Mouse (Mus musculus) left cerebral cortex, postnatal 25 days (tissue): Measurements from ENCODE around the gene Syt2. TPM values are rescaled to one million over a fixed set of nuclear protein-coding genes. Genes with fewer than 3 reads are reported as not detected.
A peak's percentile ranks its signal among the peaks of the same experiment; 100 is the strongest.

Source experiments
- DNase-seq, 2 experiments: peaks; one replicate each; pipeline ENCODE4 v3.0.0; 2022; ENCODE audit warnings: low spot score in 2 of 2, mixed read lengths in 1 of 2
- intact Hi-C: fragments of 180-260 bp; cut with DNase I; formaldehyde crosslinking; loops from one replicate; pipeline ENCODE4 v1.15.1; 2025
- total RNA-seq, 2 experiments: library from RNA; stranded (reverse); gene quantifications; 2 replicates each; pipeline ENCODE4 v1.2.3; 2021

The Syt2 gene
- total RNA-seq, 2 experiments from 2014 or later, result 42.8 to 49.3 TPM

- intact Hi-C loops, result loop anchor here (10.0 kb wide), 1 partner anchor 309 kb away; the partner anchor contains the start of gene Ppp1r12b
- no peak for DNase-seq
Measured at GRCm38 (mm10) chr1:134645408-134646200, 873 bp upstream of the Syt2 start.

DNA sequence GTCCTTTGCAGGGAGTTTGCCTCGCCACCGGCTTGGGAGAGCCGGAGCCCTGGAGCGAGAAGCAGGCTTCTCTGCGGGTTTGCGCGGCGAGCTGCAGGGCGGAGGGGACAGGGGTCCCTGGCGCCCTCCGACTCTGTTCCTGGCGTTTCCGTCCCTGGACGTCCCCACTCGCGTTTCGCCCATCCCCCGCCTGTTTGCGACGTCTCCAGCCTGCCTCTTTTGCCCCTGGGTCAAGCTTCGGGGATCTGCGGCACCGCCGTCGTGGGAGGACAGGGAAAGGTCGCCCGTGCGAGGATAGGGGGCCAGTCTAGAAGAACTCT is 446 bp downstream of the Syt2 start:
- intact Hi-C loops, result loop anchor here (10.0 kb wide), 1 partner anchor 308 kb away; the partner anchor contains the start of gene Ppp1r12b
- no peak for DNase-seq

GRCm38 (mm10) chr1:134647591-134647990 is 1.1 kb downstream of the Syt2 start:
- no peak for DNase-seq
- intact Hi-C loops, result loop anchor here (10.0 kb wide), 1 partner anchor 307 kb away; the partner anchor contains the start of gene Ppp1r12b

DNA sequence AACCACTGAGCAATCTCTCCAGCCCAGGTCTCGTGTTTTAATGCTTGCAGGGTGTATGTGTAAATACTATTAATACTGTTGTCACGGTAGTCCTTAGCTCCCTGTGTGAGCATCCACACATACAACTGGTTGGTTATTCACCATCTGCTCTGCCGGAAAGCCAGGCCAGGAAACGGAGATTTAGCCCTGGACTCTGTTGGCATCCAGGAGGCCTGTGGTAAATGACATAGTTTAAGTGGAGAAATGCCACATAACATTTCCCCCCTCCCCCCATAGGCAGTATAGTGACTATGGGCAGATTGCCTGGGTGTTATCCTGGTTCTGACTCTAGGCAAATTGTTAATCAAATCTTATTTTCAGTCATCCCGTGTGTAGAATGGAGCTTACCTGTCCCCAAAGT is 4.3 kb downstream of the Syt2 start:
- intact Hi-C loops, result no loop called here
- DNase-seq, result no peak

DNA sequence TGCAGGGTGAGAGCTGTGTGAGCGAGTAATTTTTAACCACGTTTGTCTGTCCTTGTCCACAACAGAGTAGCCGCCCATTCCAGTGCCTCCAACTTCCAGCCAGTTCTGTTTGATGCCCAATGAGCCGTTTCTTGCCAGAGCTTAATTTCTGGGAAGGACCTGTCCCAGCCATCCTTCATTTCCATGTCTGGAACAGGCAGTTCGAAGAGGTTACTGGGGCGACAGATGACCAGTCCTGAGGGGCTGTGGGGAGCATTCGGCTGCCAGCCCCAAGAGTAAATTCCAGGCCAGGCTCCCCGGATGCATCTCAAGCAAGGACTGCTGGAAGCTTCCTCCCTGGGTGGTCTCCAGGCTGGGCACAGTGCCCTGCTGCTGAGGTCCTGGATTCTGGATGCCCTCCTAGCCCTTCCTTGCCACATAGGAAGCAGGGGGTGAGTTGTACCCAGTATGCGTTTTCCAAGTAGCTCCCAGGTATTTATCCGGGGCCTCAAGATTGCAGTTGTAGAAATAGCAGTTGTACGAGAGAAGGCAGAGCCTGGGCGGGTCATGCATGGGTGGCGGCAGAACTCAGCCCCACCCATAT is 4.9 kb downstream of the Syt2 start:
- intact Hi-C loops, result no loop called here
- DNase-seq, result no peak

DNA sequence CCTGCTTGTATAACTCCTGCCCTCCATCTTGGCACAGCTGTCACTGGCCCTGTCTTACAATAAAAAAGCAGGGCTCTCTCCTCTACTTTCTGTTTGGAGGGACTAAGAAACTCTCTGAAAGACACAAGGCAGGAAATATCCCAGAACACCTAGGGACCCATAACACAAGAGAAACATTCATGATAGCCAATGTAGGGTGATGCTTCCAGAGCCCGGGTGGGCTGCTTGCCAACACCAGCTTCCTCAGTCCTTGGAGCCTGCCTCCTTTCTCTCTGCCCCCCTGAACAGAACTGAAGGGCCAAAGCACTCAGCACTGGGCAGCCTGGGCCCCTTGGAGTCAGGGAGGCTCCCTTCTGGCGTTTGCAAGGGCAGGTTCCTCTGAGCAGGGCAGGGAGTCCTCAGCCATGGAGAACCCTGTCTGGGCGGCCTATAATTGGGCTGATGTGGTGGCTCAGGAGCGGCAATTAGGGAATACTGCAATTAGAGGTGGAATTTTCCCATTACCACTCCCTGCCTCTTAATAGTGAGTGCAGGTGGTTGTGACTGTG is 5.4 kb downstream of the Syt2 start:
- intact Hi-C loops, result no loop called here
- no peak for DNase-seq

GRCm38 (mm10) chr1:134653603-134654257 is 7.3 kb downstream of the Syt2 start:
- no peak for DNase-seq
- intact Hi-C loops, result no loop called here

DNA sequence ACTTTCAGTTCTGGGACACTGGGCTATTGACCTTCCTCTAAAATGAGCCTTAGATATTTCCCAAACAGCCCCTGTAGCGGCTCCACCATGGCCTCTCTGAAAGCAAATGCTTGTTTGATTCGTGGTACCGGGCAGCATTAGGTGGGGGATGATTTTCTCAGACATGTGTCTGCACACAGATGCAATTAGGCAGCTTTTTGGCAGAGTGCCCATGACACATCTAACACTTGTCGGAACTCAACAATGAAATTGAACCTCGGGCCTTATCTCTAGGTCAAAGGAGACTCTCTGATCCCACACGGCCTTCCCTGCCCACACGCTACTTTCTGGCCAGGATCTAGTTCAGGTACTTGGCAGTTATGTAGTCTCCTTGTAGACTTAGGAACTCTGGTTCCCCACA is 12.4 kb downstream of the Syt2 start:
- intact Hi-C loops, result no loop called here
- DNase-seq, result no peak

DNA sequence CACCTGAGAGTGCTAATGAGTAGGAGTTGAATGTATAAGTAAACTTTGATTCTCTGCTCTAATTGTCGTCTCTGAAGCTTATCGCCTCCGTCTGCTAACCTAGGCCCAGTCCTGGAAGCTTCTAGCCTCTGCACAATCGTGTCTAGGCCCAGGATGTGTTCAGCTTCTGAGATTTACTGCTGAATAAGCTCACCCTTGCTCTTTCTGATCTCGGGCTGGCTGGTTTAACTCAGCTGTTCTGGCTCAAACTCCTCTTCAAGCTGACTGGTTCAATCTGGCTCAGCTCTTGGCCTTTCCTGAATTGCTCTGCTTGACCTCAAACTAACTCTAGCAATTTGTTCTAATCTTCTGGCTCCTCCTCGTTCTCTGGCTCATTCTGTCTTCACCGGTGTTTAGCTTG is 13.7 kb downstream of the Syt2 start:
- DNase-seq, result no peak
- intact Hi-C loops, result no loop called here

DNA sequence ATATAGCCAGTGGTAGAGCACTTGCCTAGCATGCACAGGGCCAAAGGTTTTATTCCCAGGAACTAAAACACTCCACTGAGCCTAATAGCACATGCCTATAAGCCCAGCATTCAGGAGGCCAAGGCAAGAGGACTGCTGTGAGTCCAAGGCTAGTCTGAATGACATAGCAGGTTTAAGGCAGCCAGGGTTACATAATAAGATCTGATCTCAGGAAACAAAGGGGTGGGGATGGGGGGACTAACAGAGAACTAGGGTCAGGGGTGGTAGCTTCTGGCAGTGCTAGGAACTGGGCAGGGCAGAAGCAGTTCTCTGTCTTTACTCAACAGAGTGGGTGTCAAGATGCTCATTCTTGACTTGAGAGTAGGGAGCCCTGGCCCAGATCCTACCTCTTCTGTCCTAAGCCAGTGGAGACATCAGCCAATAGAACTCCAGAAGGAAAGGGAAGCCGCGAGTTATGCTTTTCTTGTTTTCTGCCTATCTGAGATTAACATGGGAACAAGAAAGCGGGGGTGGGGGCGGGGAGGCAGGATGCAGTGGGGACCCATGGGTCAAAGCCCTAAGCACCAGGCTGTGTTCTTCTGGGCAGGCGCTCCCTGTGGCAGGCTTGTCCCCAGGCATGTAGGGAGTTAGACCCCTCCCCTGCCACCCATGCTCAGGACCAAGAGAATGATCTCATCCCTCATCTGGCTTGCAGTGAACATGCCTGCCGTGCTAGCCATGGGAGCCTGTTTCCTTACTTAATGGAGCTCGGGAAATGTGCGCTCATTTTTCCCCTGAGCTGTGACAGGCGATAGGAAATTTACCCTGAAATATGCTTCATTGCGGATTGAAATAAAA is 25.0 kb downstream of the Syt2 start:
- DNase-seq, result no peak
- intact Hi-C loops, result no loop called here

- no peak for DNase-seq
- intact Hi-C loops, result no loop called here
Measured at GRCm38 (mm10) chr1:134674312-134674711, 27.8 kb downstream of the Syt2 start.

DNA sequence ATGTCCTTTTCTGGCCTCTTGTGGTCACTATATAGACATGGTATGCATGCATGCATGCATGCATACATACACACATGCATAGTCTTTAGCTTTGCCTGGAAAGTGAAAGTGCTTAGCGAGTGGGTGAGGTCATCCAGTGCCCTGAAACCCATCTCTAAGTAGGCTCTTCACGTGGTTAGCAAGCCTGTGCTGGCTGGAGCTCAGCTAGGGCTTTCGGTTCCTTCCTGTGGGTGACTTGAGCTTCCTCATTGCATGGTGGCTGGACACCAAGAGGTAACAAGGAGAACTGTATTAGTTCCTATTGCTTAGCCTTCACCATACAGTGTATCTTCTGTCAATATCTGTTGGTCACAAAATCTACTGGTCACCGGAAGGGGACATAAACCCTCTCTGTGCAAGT is 33.0 kb downstream of the Syt2 start:
- DNase-seq, result no peak
- intact Hi-C loops, result no loop called here

DNA sequence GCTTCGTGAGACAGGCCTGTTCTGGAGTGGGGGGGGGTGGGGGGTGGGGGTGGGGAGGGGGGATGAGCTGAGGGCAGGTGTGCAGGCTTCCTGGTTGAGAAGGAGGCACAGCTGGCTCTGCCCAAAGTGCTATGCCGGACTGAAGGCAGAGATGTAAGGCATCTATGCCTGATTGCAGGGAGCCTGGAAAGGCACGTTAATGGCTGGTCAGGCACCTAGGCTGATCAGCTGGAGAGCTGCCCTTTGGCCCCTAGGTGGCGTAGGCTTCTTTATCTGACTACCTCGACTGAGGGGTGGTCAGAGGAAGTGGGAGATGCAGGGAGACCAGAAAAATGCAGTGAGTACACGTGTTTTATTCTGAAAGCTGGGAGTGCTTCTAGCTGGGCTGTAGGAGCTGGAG is 34.1 kb downstream of the Syt2 start:
- no peak for DNase-seq
- intact Hi-C loops, result no loop called here

DNA sequence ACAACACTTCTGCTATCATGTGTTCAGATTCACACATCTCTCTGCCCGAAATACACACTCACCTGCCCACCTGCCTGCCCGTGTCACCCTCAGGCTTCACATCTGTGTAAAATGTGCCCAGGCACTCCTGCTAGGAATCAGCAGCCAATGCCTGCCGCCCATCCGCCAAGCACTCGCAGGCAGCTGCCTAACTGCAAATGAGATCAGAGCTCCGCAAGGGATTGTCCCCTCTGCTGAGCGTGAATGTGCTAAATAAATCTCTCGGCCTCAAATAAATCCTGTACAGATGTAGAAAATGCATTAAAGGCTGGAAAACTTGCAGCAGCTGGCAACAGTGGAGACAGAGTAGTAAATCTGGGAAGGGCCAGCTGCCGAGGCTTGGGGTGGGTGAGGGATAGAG is 36.0 kb downstream of the Syt2 start:
- DNase-seq, result peak; percentile 11 to 35
- intact Hi-C loops, result no loop called here

GRCm38 (mm10) chr1:134686834-134687421 is 40.5 kb downstream of the Syt2 start:
- intact Hi-C loops, result no loop called here
- DNase-seq, result no peak

GRCm38 (mm10) chr1:134696302-134696701 is 49.8 kb downstream of the Syt2 start:
- intact Hi-C loops, result no loop called here
- DNase-seq, result no peak

GRCm38 (mm10) chr1:134697073-134697472 is 50.6 kb downstream of the Syt2 start:
- no peak for DNase-seq
- intact Hi-C loops, result no loop called here

GRCm38 (mm10) chr1:134697522-134698250 is 51.2 kb downstream of the Syt2 start:
- no peak for DNase-seq
- intact Hi-C loops, result no loop called here

DNA sequence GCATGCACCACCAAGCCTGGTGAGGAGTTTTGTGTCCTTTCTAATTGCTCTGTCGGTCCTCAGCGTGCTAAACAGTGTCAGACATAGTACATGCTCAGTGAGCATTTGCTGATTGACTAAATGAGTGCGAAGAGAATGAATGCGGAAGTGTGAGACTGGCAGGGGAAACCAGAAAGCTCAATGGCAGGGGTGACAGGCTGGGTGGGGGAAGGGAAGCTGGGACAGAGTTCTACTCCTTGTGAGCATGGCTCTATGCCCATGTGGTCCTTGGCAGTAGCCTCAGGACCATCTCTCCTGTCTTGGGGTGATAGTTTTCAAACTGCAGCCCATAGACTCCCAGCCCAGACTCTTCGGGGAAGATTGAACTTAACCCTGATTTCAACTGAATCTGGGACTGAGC is 52.0 kb downstream of the Syt2 start:
- intact Hi-C loops, result no loop called here

More for the DNA sequence above, 52.0 kb downstream of the Syt2 start:
- DNase-seq, result no peak
